In the genomic region with DNA sequence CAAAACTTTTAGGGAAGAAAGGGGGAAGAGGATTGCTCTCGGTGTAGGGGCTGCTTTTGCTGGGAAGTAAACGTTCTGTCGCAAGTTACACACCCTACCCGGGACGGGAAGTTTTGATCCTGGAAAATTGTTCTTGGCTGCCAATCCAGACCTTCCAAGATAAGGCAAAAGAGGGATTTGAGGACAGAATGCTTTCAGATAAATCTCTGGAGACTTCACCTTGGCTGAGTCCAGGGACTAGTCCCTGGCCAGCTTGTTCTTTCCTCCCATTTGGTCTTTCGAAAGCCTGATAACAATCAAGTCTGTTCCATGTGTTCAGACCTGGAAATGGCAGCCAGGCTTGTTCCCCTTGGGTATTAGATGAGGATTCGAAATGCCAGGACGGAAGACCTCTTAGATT, we compare ENCODE assay signal across 25 mouse cellular contexts.
DNase-seq lines count a peak whose midpoint lies in the region; ATAC-seq and TF ChIP-seq lines count a peak whose summit lies in the region.
"Had no signal": no experiment of that assay in that cellular context is flagged by ENCODE, and none has a peak within 500 bp of the region (broad histone marks: within the 10 kb centered on the region; RNA-seq: fewer than 3 reads in every experiment).

No protein-coding gene starts in this region.

- TF ChIP-seq POLR2A in lung, adult 2 months (IDR thresholded peaks at IDR 0.05; ENCODE audit: borderline replicate concordance, extremely low read depth, low read depth, low read length): no peak

- no peak for TF ChIP-seq CTCF in lung, adult 2 months (IDR thresholded peaks at IDR 0.05; ENCODE audit: insufficient read depth, low read length)

- no peak overlapping the region for H3K4me3 ChIP-seq in lung, adult 2 months (replicated peaks; ENCODE audit: extremely low read depth, low read depth, low read length)
- H3K4me3 ChIP-seq: embryonic facial prominence, embryonic 13.5 days; heart, embryonic 13.5 days; limb, embryonic 10.5 days; limb, embryonic 15.5 days; megakaryocyte, embryonic 14.5 days; midbrain, embryonic 12.5 days; neural tube, embryonic 13.5 days had no signal

- H3K4me1 ChIP-seq in lung, adult 2 months (ENCODE audit: control insufficient read depth, insufficient read depth, low read length): no peaks in the 10 kb centered on the region
- H3K4me1 ChIP-seq: embryonic facial prominence, embryonic 13.5 days; limb, embryonic 10.5 days; limb, embryonic 15.5 days; megakaryocyte, embryonic 14.5 days; midbrain, embryonic 12.5 days; neural tube, embryonic 13.5 days had no signal

- DNase-seq in adrenal gland, adult 8-10 months: peak; percentile 21
- DNase-seq in adrenal gland, postnatal 4 days (ENCODE audit: low spot score in 2 of 2): no peak
- peak; percentile 64 to 81 for DNase-seq in heart, adult 18-20 months
- no peak for DNase-seq in heart, postnatal 4 days
- peak; percentile 10 for DNase-seq in lung, postnatal 25 days (ENCODE audit: low spot score)
- DNase-seq in lung, adult 2 months: no peak
- DNase-seq in heart, postnatal 36 days: peak; percentile 21 to 38
- DNase-seq: cerebellum, adult 18-20 months; cerebellum, postnatal 10 days; gastrocnemius, postnatal 14 days; kidney, adult 9 months; kidney, postnatal 10 days; lung, embryonic 14.5 days; lung, postnatal 4 days; right cerebral cortex, postnatal 4 days had no signal

- WGBS in lung, adult 2 months: 85% methylated on average over 8 of the region's 8 CpGs

- ATAC-seq in monocyte, adult 5-6 weeks (replicated peaks; ENCODE audit: insufficient number of reproducible peaks, low FRiP score, low TSS enrichment, poor library complexity, severe bottlenecking): no peak
- ATAC-seq: forebrain, embryonic 16.5 days; intestine, postnatal 0 days had no signal

- intact Hi-C loops in heart, postnatal 36 days (cut with DNase I): no loop called here

Comparison
In these comparisons a context has a peak if more than half of its experiments do, and no peak if none do; other contexts are left out.
1. DNase-seq: peak in adrenal gland, adult 8-10 months (single experiment), heart, adult 18-20 months (2 of 2), lung, postnatal 25 days (single experiment) and heart, postnatal 36 days (2 of 2); none in adrenal gland, postnatal 4 days (0 of 2), heart, postnatal 4 days (single experiment) and lung, adult 2 months (single experiment).